Mouse (Mus musculus) midbrain, embryonic 10.5 days (tissue): ENCODE results near the gene Crisp1. TPM values are rescaled to one million over a fixed set of nuclear protein-coding genes. Genes with fewer than 3 reads are reported as not detected.

Experiments used
- DNase-seq: peaks from one replicate; pipeline ENCODE4 v3.0.0-alpha.2; 2017; ENCODE audit warnings: low spot score
- H3K27ac ChIP-seq: fragments of 300-500 bp; sonication (generic); replicated peaks from 2 replicates; pipeline ENCODE4 v1.5.1; 2016; ENCODE audit warnings: mild to moderate bottlenecking
- H3K27me3 ChIP-seq: fragments of 300-500 bp; sonication (generic); 2 replicates; pipeline ENCODE4 v1.6.1; 2016; ENCODE audit warnings: low read depth, mild to moderate bottlenecking; ENCODE audit not compliant: poor library complexity, severe bottlenecking
- H3K36me3 ChIP-seq: fragments of 300-500 bp; sonication (generic); 2 replicates; pipeline ENCODE4 v1.6.1; 2016; ENCODE audit warnings: mild to moderate bottlenecking, moderate library complexity
- H3K4me1 ChIP-seq: fragments of 300-500 bp; sonication (generic); 2 replicates; pipeline ENCODE4 v1.6.1; 2016
- H3K4me3 ChIP-seq: fragments of 300-500 bp; sonication (generic); 2 replicates; pipeline ENCODE4 v1.5.1; 2016; ENCODE audit warnings: mild to moderate bottlenecking, moderate library complexity
- H3K9me3 ChIP-seq: fragments of 300-500 bp; sonication (generic); replicated peaks from 2 replicates; pipeline ENCODE4 v1.6.1; 2016; ENCODE audit warnings: mild to moderate bottlenecking
- WGBS: fragments of 180-500 bp; shearing (Covaris S2); methylation state at CpG from one replicate; pipeline ENCODE4 v1.1.7; 2016; 5-methylcytosine and 5-hydroxymethylcytosine counted together
- polyA plus RNA-seq: library from polyadenylated mRNA; unstranded; fragments of >200 nt; fragmentation: Nextera tagmentation; extraction: Ambion mirVana; gene quantifications from 2 replicates; pipeline ENCODE4 v1.2.1, GENCODE M21; 2016

The Crisp1 gene
- polyA plus RNA-seq, result not detected in 2 replicates

GRCm38 (mm10) chr17:40319062-40319461, at the start of gene Crisp1:
Crisp1 (minus strand) TSS chr17:40319207.
- no peak within 1 kb of the TSS for H3K27ac ChIP-seq
- 85% methylated on average over 2 of the region's 2 CpGs for WGBS
- H3K9me3 ChIP-seq, result no peaks in the 10 kb centered on the region
- DNase-seq, result no peak
- H3K4me1 ChIP-seq, result no peaks in the 10 kb centered on the region
- no peaks in the 10 kb centered on the region for H3K27me3 ChIP-seq
- no peak within 1 kb of the TSS for H3K4me3 ChIP-seq
- H3K36me3 ChIP-seq, result no peaks in the 10 kb centered on the region

GRCm38 (mm10) chr17:40342497-40343009, 23.5 kb upstream of the Crisp1 start:
- Histone ChIP-seq H3K27ac (no peak overlapping the region), H3K27me3 (no peaks in the 10 kb centered on the region), H3K36me3 (no peaks in the 10 kb centered on the region), H3K4me1 (no peaks in the 10 kb centered on the region), H3K9me3 (no peaks in the 10 kb centered on the region), H3K4me3 (no peak overlapping the region)
- no peak for DNase-seq
- WGBS, result 60% methylated on average over 3 of the region's 3 CpGs

- no peak for DNase-seq
- Histone ChIP-seq H3K27me3 (no peaks in the 10 kb centered on the region), H3K9me3 (no peaks in the 10 kb centered on the region), H3K27ac (no peak overlapping the region), H3K4me1 (no peaks in the 10 kb centered on the region), H3K4me3 (no peak overlapping the region), H3K36me3 (no peaks in the 10 kb centered on the region)
- 72% methylated on average over 2 of the region's 2 CpGs for WGBS
Observed at GRCm38 (mm10) chr17:40285435-40285834, 33.6 kb downstream of the Crisp1 start.

- H3K27me3 ChIP-seq, result no peaks in the 10 kb centered on the region
- no peak overlapping the region for H3K27ac ChIP-seq
- H3K36me3 ChIP-seq, result no peaks in the 10 kb centered on the region
- H3K9me3 ChIP-seq, result no peaks in the 10 kb centered on the region
- 83% methylated on average over 1 of the region's 1 CpGs for WGBS
- H3K4me3 ChIP-seq, result no peak overlapping the region
- no peak for DNase-seq
- H3K4me1 ChIP-seq, result no peaks in the 10 kb centered on the region
Observed at GRCm38 (mm10) chr17:40275519-40275918, 43.5 kb downstream of the Crisp1 start.

GRCm38 (mm10) chr17:40274906-40275470, 44.0 kb downstream of the Crisp1 start:
- no peaks in the 10 kb centered on the region for H3K36me3 ChIP-seq
- H3K9me3 ChIP-seq, result no peaks in the 10 kb centered on the region
- no peak for DNase-seq
- no peak overlapping the region for H3K4me3 ChIP-seq
- H3K4me1 ChIP-seq, result no peaks in the 10 kb centered on the region
- 46% methylated on average over 1 of the region's 1 CpGs for WGBS
- no peaks in the 10 kb centered on the region for H3K27me3 ChIP-seq
- H3K27ac ChIP-seq, result no peak overlapping the region

- no peaks in the 10 kb centered on the region for H3K4me1 ChIP-seq
- H3K4me3 ChIP-seq, result no peak overlapping the region
- no peaks in the 10 kb centered on the region for H3K27me3 ChIP-seq
- no peaks in the 10 kb centered on the region for H3K9me3 ChIP-seq
- no peak for DNase-seq
- no peaks in the 10 kb centered on the region for H3K36me3 ChIP-seq
- 79% methylated on average over 1 of the region's 1 CpGs for WGBS
- no peak overlapping the region for H3K27ac ChIP-seq
Observed at GRCm38 (mm10) chr17:40252487-40252886, 66.5 kb downstream of the Crisp1 start.

Other genes with a start within 250 kb of the Crisp1 start
- gene AC192777.2, start 223.8 kb downstream of the Crisp1 start, polyA plus RNA-seq, result not detected in 2 replicates
- gene Pgk2, start 110.6 kb downstream of the Crisp1 start, polyA plus RNA-seq, result not detected in 2 replicates
- not detected in 2 replicates for gene Crisp3, start 76.9 kb downstream of the Crisp1 start, polyA plus RNA-seq
- not detected in 2 replicates for gene Esp8, start 200.8 kb upstream of the Crisp1 start, polyA plus RNA-seq
- gene Esp6, start 242.3 kb upstream of the Crisp1 start, polyA plus RNA-seq, result not detected in 2 replicates